Mouse (Mus musculus): ENCODE measurements at regions not wholly inside any gene's neighbourhood (a gene's known extent, or its start where the extent isn't known, plus 50 kb on each side); places are given as distances from the start of the nearest gene placed in this dataset.

GRCm38 (mm10) chr10:99390609-99391183 lies 127.7 kb downstream of the Dusp6 start:
- TF ChIP-seq CTCF (IDR thresholded peaks at IDR 0.05) = no peak
- no peak for TF ChIP-seq EP300 (IDR thresholded peaks at IDR 0.05)
